Mouse (Mus musculus): Measurements from ENCODE around the gene Alpl. TPM values are rescaled to one million over a fixed set of nuclear protein-coding genes. Genes with fewer than 3 reads are reported as not detected.

Gene Alpl
- polyA plus RNA-seq, 1 experiment from 2014 or later = 20.3 TPM

- no peaks in the 10 kb centered on the region for H3K27me3 ChIP-seq (ENCODE audit: poor library complexity, severe bottlenecking)
- H3K4me1 ChIP-seq = peaks cover 2% of the 10 kb centered on the region
- H3K9me3 ChIP-seq = no peaks in the 10 kb centered on the region
- no peak overlapping the region for H3K4me3 ChIP-seq
- no peak overlapping the region for H3K27ac ChIP-seq
- no peak for DNase-seq (ENCODE audit: extremely low spot score, low spot score)
- H3K36me3 ChIP-seq (replicated peaks) = no peaks in the 10 kb centered on the region
- 91% methylated on average over 10 of the region's 10 CpGs for WGBS
Measured at GRCm38 (mm10) chr4:137692107-137692902, 103.9 kb downstream of the Alpl start.

Other genes starting within 250 kb of the Alpl start
- not detected in 2 replicates for gene Ldlrad2, start 221.8 kb downstream of the Alpl start, polyA plus RNA-seq (2016; fragmentation: Nextera tagmentation; extraction: Ambion mirVana)
- 72.0 and 75.9 TPM in 2 replicates for gene Usp48, start 202.6 kb downstream of the Alpl start, polyA plus RNA-seq (2016; fragmentation: Nextera tagmentation; extraction: Ambion mirVana)
- 3.8 and 4.0 TPM in 2 replicates for gene Rap1gap, start 131.7 kb downstream of the Alpl start, polyA plus RNA-seq (2016; fragmentation: Nextera tagmentation; extraction: Ambion mirVana)
- 27.5 and 28.6 TPM in 2 replicates for gene Ece1, start 65.9 kb upstream of the Alpl start, polyA plus RNA-seq (2016; fragmentation: Nextera tagmentation; extraction: Ambion mirVana)
- gene Eif4g3, start 196.6 kb upstream of the Alpl start, polyA plus RNA-seq (2016; fragmentation: Nextera tagmentation; extraction: Ambion mirVana) = 36.5 and 37.2 TPM in 2 replicates